Mouse (Mus musculus) midbrain, embryonic 11.5 days (tissue): ENCODE data around the gene Eda. TPM values are rescaled to one million over a fixed set of nuclear protein-coding genes. Genes with fewer than 3 reads are reported as not detected.

Source experiments
- ATAC-seq: fragments of 200-750 bp; cut with Nextera tagmentation; 2 replicates; pipeline ENCODE4 v1.8.0; 2017; ENCODE audit warnings: moderate TSS enrichment, moderate library complexity; ENCODE audit not compliant: low FRiP score
- DNase-seq: peaks from one replicate; pipeline ENCODE4 v3.0.0; 2015; ENCODE audit warnings: low spot score; ENCODE audit errors: missing footprints
- H3K27ac ChIP-seq: fragments of 300-500 bp; sonication (generic); 2 replicates; pipeline ENCODE4 v1.5.1; 2014; ENCODE audit warnings: low read depth, low read length
- H3K27me3 ChIP-seq: fragments of 300-500 bp; sonication (generic); 2 replicates; pipeline ENCODE4 v1.6.1; 2014; ENCODE audit warnings: mild to moderate bottlenecking, low read length, moderate library complexity, mixed read lengths; ENCODE audit not compliant: control insufficient read depth, insufficient read depth
- H3K36me3 ChIP-seq: fragments of 300-500 bp; sonication (generic); 2 replicates; pipeline ENCODE4 v1.6.1; 2014; ENCODE audit warnings: mild to moderate bottlenecking, low read length, moderate library complexity, mixed read lengths; ENCODE audit not compliant: control insufficient read depth, insufficient read depth
- H3K4me1 ChIP-seq: fragments of 300-500 bp; sonication (generic); 2 replicates; pipeline ENCODE4 v1.6.1; 2014; ENCODE audit warnings: low read length; ENCODE audit not compliant: control insufficient read depth, insufficient read depth
- H3K4me2 ChIP-seq: fragments of 300-500 bp; sonication (generic); 2 replicates; pipeline ENCODE4 v1.6.1; 2014; ENCODE audit warnings: mild to moderate bottlenecking, moderate library complexity
- H3K4me3 ChIP-seq: fragments of 300-500 bp; sonication (generic); 2 replicates; pipeline ENCODE4 v1.5.1; 2014; ENCODE audit warnings: low read depth, low read length
- H3K9ac ChIP-seq: fragments of 300-500 bp; sonication (generic); 2 replicates; pipeline ENCODE4 v1.6.1; 2014; ENCODE audit warnings: low read length
- H3K9me3 ChIP-seq: fragments of 300-500 bp; sonication (generic); 2 replicates; pipeline ENCODE4 v1.6.1; 2016; ENCODE audit warnings: low read length; ENCODE audit not compliant: control insufficient read depth
- WGBS: fragments of 180-500 bp; shearing (Covaris S2); extraction: QIAGEN DNeasy Blood & Tissue Kit; methylation state at CpG from one replicate; pipeline ENCODE4 v1.1.7; 2014; 5-methylcytosine and 5-hydroxymethylcytosine counted together
- polyA plus RNA-seq: library from polyadenylated mRNA; unstranded; fragments of >200 nt; fragmentation: Nextera tagmentation; extraction: Ambion mirVana; gene quantifications from 2 replicates; pipeline ENCODE4 v1.2.1, GENCODE M21; 2014

The Eda gene
- polyA plus RNA-seq, 1 experiment from 2014 or later, result 2.1 TPM

DNA sequence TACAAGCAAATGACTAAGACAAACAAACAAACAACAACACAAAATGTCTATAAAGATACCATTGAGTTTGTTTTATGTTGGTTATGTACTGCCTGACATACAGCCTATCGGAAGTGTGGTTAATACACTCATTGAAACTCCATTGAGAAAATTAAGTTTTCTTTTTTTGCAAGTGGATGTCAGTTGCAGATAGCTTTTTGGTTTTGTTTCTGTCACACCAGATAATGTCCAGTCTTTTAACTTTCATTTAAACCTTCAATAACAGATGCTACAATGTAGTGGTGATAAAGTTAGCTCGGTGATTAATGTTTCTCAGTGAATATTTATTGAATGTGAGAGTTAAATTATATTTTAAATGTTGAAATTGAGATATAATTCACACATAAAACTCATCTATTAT, 23.9 kb downstream of the Eda start:
- WGBS, result 92% methylated on average over 2 of the region's 2 CpGs
- no peak for DNase-seq

DNA sequence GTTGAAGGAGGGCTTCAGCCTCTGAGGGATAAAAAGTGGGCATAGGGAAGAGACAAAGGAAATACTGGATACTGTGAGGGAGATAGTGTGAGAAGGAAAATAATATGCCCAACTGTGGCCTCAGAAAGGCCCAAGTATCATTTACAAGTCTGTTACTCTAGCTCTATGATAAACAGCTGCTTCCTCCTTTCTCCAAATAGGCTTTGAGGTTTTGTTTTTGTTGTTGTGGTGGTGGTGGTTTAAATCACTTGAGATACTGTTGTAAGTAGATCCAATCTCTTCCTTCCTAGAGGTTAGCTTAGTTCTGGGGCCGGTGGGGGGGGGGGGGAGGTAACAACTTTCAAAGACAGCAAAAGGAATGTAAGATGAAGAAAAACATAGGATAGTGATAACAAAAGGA, 143.0 kb downstream of the Eda start:
- Histone ChIP-seq H3K27ac (no peak overlapping the region), H3K4me2 (no peak overlapping the region), H3K27me3 (peaks cover 3% of the 10 kb centered on the region; the same call in 1 of the 2 replicates), H3K9ac (no peak overlapping the region), H3K4me1 (no peaks in the 10 kb centered on the region), H3K9me3 (no peaks in the 10 kb centered on the region), H3K4me3 (no peak overlapping the region), H3K36me3 (no peaks in the 10 kb centered on the region)
- 23% methylated on average over 1 of the region's 1 CpGs for WGBS
- DNase-seq (no peak), ATAC-seq (no peak)

More for the DNA sequence above, 23.9 kb downstream of the Eda start:
- Histone ChIP-seq H3K4me2 (no peak overlapping the region), H3K27ac (no peak overlapping the region), H3K9me3 (no peaks in the 10 kb centered on the region), H3K4me3 (no peak overlapping the region), H3K27me3 (no peaks in the 10 kb centered on the region), H3K4me1 (no peaks in the 10 kb centered on the region), H3K9ac (no peak overlapping the region), H3K36me3 (no peaks in the 10 kb centered on the region)
- ATAC-seq, result no peak

DNA sequence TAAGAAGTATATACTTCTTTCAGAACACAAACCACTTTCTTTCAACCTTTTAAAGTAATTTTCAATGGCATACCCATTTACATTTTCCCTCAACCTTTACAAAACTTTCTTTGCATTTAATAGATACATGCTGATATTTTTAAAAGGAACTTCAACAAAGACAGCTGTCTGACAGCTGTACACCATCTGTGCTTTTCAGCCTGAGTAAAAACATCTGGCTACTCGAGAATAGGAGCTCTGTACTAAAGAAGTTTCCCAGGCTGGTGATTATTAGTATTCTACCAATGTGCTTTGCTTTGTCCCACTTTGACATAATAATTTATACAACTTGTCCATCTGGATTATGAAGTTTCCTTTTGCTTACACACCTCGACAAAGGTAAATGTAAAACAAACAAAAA, 219.9 kb downstream of the Eda start:
- Histone ChIP-seq H3K4me3 (no peak overlapping the region), H3K36me3 (no peaks in the 10 kb centered on the region), H3K27me3 (no peaks in the 10 kb centered on the region; the same call in 1 of the 2 replicates), H3K4me1 (no peaks in the 10 kb centered on the region), H3K9ac (no peak overlapping the region), H3K27ac (no peak overlapping the region), H3K4me2 (no peak overlapping the region), H3K9me3 (no peaks in the 10 kb centered on the region)
- DNase-seq, result no peak
- 48% methylated on average over 2 of the region's 2 CpGs for WGBS
- ATAC-seq, result no peak

DNA sequence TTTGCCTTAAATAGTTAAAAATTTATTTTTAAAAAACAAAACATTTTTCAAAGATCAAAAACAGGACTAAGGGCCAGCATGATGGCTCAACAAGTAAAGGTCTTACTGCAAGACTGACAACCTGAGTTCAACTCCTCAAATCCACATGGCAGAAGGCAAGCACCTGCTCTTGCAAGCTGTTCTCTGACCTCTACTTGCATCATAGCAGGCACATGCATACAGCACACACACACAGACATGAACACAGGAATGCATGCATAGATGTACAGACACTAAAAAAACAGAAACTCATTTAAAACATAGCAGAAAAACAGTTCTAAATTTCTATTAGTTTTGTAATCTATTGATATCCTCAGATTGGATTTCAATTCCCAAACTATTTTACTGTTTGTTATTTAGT, 338.2 kb downstream of the Eda start:
- H3K4me3 ChIP-seq, result no peak overlapping the region
- H3K4me2 ChIP-seq, result no peak overlapping the region
- H3K27me3 ChIP-seq, result no peaks in the 10 kb centered on the region
- DNase-seq (no peak), ATAC-seq (no peak)
- no peaks in the 10 kb centered on the region for H3K36me3 ChIP-seq
- H3K4me1 ChIP-seq, result no peaks in the 10 kb centered on the region
- H3K9ac ChIP-seq, result no peak overlapping the region
- H3K9me3 ChIP-seq, result no peaks in the 10 kb centered on the region
- no peak overlapping the region for H3K27ac ChIP-seq

DNA sequence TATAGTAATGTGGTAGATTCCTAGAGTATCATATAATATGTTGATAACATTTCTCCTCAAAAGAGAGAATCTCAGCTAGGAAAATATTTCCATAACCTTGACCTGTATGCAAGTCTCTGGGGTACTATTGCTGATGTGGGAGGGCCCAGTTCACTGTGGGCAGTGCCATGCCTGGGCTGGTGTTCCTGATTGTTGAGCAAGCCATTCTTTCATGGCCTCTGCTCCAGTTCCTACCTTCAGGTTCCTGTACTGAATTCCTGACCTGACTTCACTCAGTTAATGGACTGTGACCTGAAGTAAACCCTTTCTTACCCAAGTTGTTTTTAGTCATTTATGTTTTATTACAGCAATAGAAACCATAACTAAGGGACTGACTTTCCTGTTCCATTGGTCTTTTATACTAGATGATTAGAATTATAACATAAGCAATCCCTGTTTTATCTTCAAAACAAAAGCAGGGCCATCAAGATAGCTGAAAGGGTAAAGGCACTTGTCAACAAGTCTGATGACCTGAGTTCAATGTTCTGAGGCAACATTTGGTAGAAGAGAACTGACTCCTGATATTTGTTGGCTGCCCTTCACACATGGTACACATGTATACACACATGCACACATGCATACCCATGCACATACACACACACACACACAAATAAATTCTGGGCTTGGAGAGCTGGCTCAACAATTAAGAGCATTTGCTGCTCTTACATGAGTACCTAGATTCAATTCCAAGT, 338.9 kb downstream of the Eda start:
- H3K27me3 ChIP-seq, result no peaks in the 10 kb centered on the region
- no peaks in the 10 kb centered on the region for H3K36me3 ChIP-seq
- ATAC-seq, result no peak
- no peaks in the 10 kb centered on the region for H3K4me1 ChIP-seq
- no peak overlapping the region for H3K4me3 ChIP-seq
- no peak overlapping the region for H3K4me2 ChIP-seq
- no peak overlapping the region for H3K27ac ChIP-seq
- no peaks in the 10 kb centered on the region for H3K9me3 ChIP-seq
- no peak overlapping the region for H3K9ac ChIP-seq
- no peak for DNase-seq

DNA sequence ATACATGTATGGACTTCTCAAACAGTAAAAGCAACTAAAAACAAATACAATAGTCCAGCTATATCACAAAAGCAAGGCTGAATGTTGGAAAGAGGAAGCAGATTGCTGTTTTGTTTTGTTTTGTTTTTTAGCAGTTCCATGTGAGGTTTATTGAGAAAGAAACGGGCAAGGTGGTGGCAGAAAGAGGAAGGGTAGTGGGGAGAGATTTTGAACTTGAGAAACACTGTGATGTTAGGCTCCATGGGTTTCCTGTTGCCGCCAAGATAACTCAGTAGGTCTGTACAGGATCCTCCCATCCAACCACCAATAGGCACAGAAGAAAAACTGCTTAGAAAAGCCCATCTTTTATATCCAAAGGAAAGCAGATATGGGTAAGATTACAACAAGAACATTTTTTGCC, 365.3 kb downstream of the Eda start:
- H3K36me3 ChIP-seq, result no peaks in the 10 kb centered on the region
- ATAC-seq (no peak), DNase-seq (no peak)
- no peak overlapping the region for H3K4me2 ChIP-seq
- WGBS, result 77% methylated on average over 2 of the region's 2 CpGs
- no peak overlapping the region for H3K9ac ChIP-seq
- no peaks in the 10 kb centered on the region; the same call in none of the 2 replicates for H3K27me3 ChIP-seq
- no peak overlapping the region for H3K27ac ChIP-seq
- H3K9me3 ChIP-seq, result no peaks in the 10 kb centered on the region
- no peak overlapping the region for H3K4me3 ChIP-seq
- H3K4me1 ChIP-seq, result no peaks in the 10 kb centered on the region

DNA sequence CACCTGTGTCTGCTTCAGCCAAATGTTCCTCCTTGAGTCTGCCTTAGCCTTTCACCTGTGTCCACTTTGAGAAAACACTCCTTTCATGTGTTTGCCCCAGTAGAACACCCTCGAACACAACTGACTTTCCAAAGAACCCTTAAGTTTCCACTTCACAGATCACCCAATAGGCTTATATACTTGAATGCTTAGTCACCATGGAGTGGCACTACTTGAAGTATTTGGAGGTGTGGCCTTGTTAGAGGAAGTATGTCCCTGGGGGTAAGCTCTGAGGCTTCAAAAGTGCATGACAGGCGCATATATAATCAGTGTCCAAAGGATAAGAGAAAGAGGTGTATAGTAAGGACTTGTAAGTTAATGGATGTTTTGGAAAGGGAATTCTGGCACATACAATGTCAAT, 369.0 kb downstream of the Eda start:
- Histone ChIP-seq H3K4me2 (no peak overlapping the region), H3K4me1 (no peaks in the 10 kb centered on the region), H3K9me3 (no peaks in the 10 kb centered on the region), H3K4me3 (no peak overlapping the region), H3K27me3 (no peaks in the 10 kb centered on the region; the same call in none of the 2 replicates), H3K36me3 (no peaks in the 10 kb centered on the region), H3K27ac (no peak overlapping the region), H3K9ac (no peak overlapping the region)
- DNase-seq, result no peak
- 73% methylated on average over 2 of the region's 2 CpGs for WGBS
- no peak for ATAC-seq

DNA sequence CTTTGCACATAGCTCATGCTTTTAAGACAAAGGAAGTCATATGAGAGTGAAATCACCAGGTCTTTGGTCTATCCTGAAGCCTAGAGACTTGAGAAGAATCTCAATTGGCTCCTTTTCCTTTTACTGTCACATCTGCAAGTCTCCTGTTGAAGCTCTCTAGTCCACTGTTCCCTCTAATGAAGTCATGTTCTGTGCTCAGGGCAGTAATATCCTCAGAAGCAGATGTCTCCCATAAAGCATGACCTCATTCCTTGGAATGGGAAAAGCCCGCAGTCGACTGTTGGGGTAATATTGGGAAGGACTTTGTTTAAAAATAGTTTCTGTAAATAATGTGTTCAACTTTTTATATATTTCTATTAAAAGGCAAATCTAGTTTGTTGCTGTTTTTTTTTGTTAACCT, 381.6 kb downstream of the Eda start:
- no peaks in the 10 kb centered on the region for H3K9me3 ChIP-seq
- WGBS, result 87% methylated on average over 2 of the region's 2 CpGs
- DNase-seq, result no peak
- H3K27ac ChIP-seq, result no peak overlapping the region
- H3K4me2 ChIP-seq, result no peak overlapping the region
- ATAC-seq, result no peak
- H3K4me3 ChIP-seq, result no peak overlapping the region
- H3K36me3 ChIP-seq, result no peaks in the 10 kb centered on the region
- no peak overlapping the region for H3K9ac ChIP-seq
- H3K4me1 ChIP-seq, result no peaks in the 10 kb centered on the region
- H3K27me3 ChIP-seq, result no peaks in the 10 kb centered on the region; the same call in 1 of the 2 replicates

DNA sequence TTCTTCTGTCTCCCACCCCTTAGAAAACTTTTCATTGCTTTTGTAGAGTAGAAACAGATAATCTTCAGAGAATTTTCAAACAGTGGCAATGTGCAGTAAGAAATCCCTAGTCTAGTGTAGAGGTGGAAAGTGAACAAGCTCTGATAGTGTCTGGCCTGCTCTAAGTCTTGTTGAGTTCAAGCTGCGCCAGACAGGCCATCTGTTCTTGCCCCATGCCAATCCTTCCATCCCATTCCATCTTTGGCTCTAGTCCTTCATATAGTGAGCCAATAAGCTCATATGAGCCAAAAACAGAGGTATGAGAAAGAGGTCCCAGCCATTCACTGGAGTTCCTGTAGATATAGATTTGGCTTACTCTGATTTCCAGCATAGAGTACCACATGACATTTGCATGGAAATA, 414.5 kb downstream of the Eda start:
- Histone ChIP-seq H3K9ac (no peak overlapping the region), H3K4me1 (no peaks in the 10 kb centered on the region), H3K27ac (no peak overlapping the region), H3K36me3 (no peaks in the 10 kb centered on the region), H3K4me2 (no peak overlapping the region), H3K4me3 (no peak overlapping the region), H3K9me3 (no peaks in the 10 kb centered on the region), H3K27me3 (peaks cover 3% of the 10 kb centered on the region; the same call in 1 of the 2 replicates)
- ATAC-seq, result no peak
- DNase-seq, result no peak
- WGBS, result 90% methylated on average over 1 of the region's 1 CpGs
